Mouse (Mus musculus) layer of hippocampus, adult 2 months (tissue): ENCODE data around the gene Papolg. TPM values are rescaled to one million over a fixed set of nuclear protein-coding genes. Genes with fewer than 3 reads are reported as not detected.
"Not testable (repeated sequence)": the region's sequence is repeated elsewhere in the genome, so short reads cannot be mapped to it uniquely, and the experiment has no call there.

Source experiments
- DNase-seq, 2 experiments: peaks; one replicate each; pipeline ENCODE4 v3.0.0; 2022; ENCODE audit warnings: low spot score in 2 of 2
- H3K27ac ChIP-seq: fragments of 200-600 bp; 2 replicates; pipeline ENCODE4 v1.8.1; 2022
- H3K4me3 ChIP-seq: fragments of 200-600 bp; 2 replicates; pipeline ENCODE4 v1.8.1; 2022; ENCODE audit warnings: mild to moderate bottlenecking
- CTCF ChIP-seq: fragments of 200-600 bp; conservative IDR thresholded peaks from 2 replicates; pipeline ENCODE4 v1.8.1; 2022; ENCODE audit warnings: antibody characterized with exemption, mild to moderate bottlenecking, moderate library complexity
- long read RNA-seq, 2 experiments: library from polyadenylated mRNA; stranded (forward); transcript quantifications; one replicate each; pipeline ENCODE4 v2.0.0; 2021; ENCODE audit warnings: borderline mapping rate in 2 of 2
- total RNA-seq, 2 experiments: library from RNA; stranded (reverse); gene quantifications; 2 replicates each; pipeline ENCODE4 v1.2.3; 2021

Gene Papolg
- 10 to 100 TPM; 19.3 to 19.7 TPM for total RNA-seq
- long read RNA-seq, experiment 1, transcript Papolg-201 (22 exons, 3,747 nt) = major isoform, 9 of 9 reads
- long read RNA-seq, experiment 1, partial matches to known transcripts = 0 of 9 reads
- long read RNA-seq, experiment 1, other reads (novel, unspliced or antisense) = 0 of 9 reads
- long read RNA-seq, experiment 2, transcript Papolg-201 (22 exons, 3,747 nt) = major isoform, 7 of 10 reads
- long read RNA-seq, experiment 2, partial matches to known transcripts = 2 of 10 reads
- long read RNA-seq, experiment 2, other reads (novel, unspliced or antisense) = 1 of 10 reads

- H3K27ac ChIP-seq = peak within 1 kb of the TSS; percentile 98
- peak; percentile 92 for DNase-seq
- H3K4me3 ChIP-seq = peak within 1 kb of the TSS; percentile 77
- no peak for TF ChIP-seq CTCF
Observed at GRCm38 (mm10) chr11:23895060-23895426, at the start of gene Papolg. Papolg (minus strand) TSS chr11:23895253.

DNA sequence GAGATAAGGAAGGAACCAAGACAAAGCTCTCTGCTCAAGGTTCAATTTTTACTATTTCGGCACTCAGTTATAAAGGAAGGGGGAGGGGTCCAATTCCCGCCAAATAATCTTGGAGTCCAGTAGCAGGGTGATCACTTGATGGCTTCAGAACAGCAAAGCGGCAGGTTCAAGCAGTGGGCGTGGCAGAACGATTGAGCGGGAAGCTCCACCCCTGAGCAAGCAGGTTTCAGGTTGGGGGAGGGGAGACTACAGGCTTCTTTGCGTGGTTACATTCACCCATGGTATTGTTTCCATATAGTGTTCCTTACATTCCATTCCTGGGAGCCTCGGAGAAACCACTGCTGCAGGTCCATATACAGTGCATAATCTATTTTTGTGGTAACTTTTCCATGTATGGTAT, 33.1 kb upstream of the Papolg start:
- DNase-seq, H3K27ac ChIP-seq, H3K4me3 ChIP-seq: not testable (repeated sequence)

GRCm38 (mm10) chr11:23927643-23928042, 32.6 kb upstream of the Papolg start:
- TF ChIP-seq CTCF = no peak
- DNase-seq = no peak
- no peak overlapping the region for H3K4me3 ChIP-seq
- H3K27ac ChIP-seq = no peak overlapping the region

- DNase-seq = not testable (repeated sequence)
Observed at GRCm38 (mm10) chr11:23913824-23914223, 18.8 kb upstream of the Papolg start.

DNA sequence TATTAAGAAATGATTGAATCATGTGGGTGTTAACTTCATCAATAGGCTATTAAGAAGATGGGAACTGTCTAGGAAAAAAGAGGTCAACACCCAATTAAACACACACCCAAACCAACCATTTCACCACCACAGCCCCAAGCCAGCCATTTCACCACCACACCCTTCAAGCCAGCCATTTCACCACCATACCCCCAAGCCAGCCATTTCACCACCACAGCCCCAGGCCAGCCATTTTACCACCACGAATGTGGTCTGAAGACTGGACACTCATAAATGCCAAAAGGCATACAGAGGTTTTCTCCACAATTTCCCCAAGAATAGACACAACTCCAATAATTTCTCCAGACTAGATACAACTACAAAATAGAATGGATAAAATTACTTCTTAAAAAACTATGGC, 8.9 kb upstream of the Papolg start:
- DNase-seq = no peak
- H3K27ac ChIP-seq = no peak overlapping the region
- TF ChIP-seq CTCF = no peak
- no peak overlapping the region for H3K4me3 ChIP-seq

More at GRCm38 (mm10) chr11:23913824-23914223, 18.8 kb upstream of the Papolg start:
- H3K27ac ChIP-seq, H3K4me3 ChIP-seq: not testable (repeated sequence)

DNA sequence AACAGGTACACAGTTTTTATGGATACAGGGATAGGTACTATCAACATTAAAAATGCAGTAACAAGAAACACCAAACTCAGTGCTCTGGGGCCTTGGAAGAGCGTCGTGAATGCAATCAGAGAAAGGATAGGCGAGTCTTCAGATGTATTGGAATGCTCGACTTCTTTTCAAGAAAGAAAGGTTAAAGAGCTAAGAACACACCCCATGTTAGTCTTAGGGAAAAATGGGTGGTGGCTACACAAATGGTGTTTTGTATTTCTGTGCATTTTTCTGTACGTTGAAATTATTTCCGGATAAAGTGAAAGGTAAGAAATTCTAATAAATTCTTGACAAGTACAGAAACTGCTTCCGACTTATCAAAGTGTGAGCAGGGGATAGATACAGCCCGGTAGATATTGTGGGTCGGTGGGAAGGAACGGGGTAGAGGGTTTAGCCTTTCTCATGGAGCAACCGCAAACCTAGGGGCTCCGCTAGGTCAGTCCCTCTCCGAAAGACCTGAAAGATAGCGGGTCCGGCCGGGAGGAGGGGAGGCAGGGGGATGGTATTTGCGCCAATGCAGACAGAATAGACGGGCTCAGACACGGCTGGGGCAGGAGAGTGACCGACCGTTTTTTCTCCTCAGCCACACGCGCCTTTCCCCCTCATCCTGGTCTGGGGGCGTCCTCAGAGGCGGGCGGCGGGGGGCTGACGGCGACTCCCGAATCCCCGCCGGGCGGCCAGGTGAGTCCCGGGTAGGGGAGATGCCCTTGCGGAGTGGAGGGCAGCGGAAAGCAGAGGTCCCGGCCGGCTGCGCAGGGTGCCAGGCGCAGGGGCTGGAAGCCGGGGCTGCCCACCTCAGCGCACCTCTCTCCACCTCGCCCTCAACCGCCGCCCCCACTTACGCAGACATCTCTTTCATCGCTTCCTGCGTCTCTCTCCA, 653 bp downstream of the Papolg start:
- Histone ChIP-seq H3K4me3 (peak overlapping the region; percentile 77), H3K27ac (peak overlapping the region; percentile 98)
- no peak for TF ChIP-seq CTCF
- peak; percentile 2 to 21 for DNase-seq

DNA sequence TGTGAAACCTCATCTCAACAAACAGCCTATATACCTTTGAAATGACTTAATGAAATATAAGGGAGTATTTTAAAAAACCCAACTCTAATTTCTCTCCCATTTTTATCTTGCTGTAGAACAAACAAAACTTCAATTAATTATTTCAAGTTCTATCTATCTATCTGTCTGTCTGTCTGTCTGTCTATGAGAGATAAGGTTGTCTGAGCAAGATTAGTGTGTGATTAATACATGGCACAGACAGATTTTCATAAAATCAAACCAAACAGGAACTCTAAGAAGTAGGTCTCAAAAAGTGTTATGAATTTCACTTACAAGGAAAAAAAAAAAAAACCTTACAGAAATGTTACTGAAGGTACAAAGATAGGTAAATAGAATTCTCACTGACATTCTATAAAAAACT, 1.5 kb downstream of the Papolg start:
- H3K4me3 ChIP-seq = peak overlapping the region; percentile 77
- no peak for DNase-seq
- H3K27ac ChIP-seq = no peak overlapping the region
- no peak for TF ChIP-seq CTCF

GRCm38 (mm10) chr11:23864326-23864725, 30.7 kb downstream of the Papolg start:
- TF ChIP-seq CTCF = no peak
- Histone ChIP-seq H3K4me3 (no peak overlapping the region), H3K27ac (no peak overlapping the region)
- DNase-seq = no peak

DNA sequence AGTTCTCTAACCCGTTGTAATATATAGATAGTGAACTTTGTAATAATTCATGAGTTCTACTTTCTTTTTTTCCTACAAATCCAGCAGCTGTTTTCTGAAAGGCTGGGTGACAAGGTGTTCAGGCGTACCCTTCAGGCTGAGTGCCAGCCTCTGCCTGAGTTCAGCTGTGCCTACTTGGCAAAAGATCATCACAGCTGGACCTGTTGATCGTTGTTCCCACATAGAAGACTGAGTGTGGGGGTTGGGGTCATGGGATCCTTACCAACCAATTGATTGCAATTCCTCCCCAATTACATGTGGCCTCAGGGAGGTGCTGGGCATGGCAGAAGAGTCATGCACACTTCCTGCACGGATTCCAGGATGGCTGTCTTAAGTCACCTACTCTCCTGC, 38.3 kb downstream of the Papolg start:
- no peak overlapping the region for H3K4me3 ChIP-seq
- H3K27ac ChIP-seq = no peak overlapping the region
- TF ChIP-seq CTCF = no peak
- DNase-seq = no peak

DNA sequence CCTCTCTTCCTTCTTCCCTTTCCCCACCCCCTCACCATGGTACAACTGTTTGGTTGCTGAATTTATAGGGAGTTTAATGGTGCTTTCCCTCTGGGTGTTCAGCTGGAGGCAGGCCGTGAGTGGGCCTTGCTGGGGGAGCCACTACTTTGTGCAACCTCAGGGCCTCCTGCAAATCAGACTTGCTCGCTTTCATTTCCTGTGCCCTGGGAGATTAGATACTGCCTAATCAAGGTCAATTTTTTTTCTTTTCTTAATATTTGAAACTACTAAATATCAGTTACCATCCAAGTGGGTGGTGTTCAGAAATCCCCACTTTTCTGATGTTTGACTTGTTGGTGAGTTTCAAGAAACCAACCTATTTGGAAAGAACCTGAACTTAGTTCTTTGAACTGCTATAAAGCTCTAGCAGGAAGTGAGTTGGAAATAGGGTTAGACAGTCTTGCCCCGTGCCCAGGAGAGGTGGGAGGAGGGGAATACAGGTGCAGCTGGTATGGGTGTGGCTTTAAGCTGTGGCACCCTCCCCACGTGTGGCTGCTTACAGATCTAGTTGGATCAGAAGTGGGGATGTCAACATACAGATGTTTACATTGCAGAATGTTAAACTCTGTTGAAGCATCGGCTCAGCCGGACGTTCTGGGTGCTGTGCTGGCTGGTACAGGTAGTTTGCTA, 38.9 kb downstream of the Papolg start:
- no peak for DNase-seq
- no peak for TF ChIP-seq CTCF
- Histone ChIP-seq H3K4me3 (no peak overlapping the region), H3K27ac (no peak overlapping the region)

DNA sequence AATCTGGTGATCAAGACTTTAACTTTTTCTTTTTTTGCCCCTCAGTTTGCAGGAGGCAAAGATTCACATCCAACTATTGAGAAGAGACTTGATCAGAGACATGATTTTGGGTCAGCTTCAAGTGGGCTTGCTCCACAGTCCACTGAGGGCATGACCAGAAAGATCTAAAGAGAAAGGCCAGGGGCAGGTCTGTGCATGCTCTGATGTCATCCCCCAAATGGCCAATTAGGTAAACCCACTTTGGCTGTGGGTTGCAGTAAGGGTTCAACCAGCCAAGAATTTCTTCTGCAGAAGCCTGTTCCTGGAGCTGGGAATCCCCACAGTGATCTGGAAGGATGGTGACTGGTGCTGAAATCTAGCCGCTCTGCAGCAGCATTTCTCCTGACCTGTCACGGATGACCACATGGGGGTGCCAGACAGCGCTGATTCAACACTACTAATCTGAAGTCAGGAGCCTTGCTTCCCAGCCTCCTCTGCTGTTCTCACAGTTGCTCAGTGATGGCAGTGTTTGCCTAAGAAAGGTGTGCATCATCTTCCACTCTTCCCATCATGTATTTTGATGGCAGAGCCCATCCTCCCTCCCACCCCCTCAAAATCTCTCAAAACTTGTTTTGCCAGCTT, 39.8 kb downstream of the Papolg start:
- Histone ChIP-seq H3K27ac (no peak overlapping the region), H3K4me3 (no peak overlapping the region)
- DNase-seq = peak; percentile 41 to 48
- peak; percentile 80 for TF ChIP-seq CTCF

GRCm38 (mm10) chr11:23853306-23853705, 41.7 kb downstream of the Papolg start:
- H3K27ac ChIP-seq = no peak overlapping the region
- DNase-seq = no peak
- H3K4me3 ChIP-seq = no peak overlapping the region
- TF ChIP-seq CTCF = no peak
